Mouse (Mus musculus) spleen, adult 18-20 months (tissue): ENCODE data around the gene Rabep1.
"Not testable (repeated sequence)": the region's sequence is repeated elsewhere in the genome, so short reads cannot be mapped to it uniquely, and the experiment has no call there.

ENCODE experiments used
- DNase-seq, 2 experiments: peaks; one replicate each; pipeline ENCODE4 v3.0.0; 2022; ENCODE audit warnings: mixed read lengths in 2 of 2

The Rabep1 gene

GRCm38 (mm10) chr11:70898182-70898581, 53.6 kb downstream of the Rabep1 start:
- not testable (repeated sequence) for DNase-seq

DNA sequence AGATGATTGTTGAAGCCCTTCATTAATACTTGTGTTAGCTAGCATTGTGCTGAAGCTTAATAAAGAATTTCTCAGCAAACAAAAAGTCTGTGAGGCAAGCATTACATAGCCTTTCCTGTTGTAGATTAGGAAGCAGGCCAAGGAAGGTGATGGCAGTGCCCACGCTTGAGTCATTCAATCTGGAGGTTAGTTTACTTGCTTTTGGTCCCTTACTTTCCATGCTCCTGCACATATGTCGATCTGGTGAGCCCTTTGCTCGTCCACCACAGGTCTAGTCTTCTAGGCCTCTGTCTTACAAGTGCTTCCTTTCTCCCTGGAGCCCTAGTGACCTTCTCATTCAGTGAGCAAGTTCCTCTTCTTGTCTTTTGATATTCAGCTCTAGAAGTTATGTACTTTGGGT, 62.1 kb downstream of the Rabep1 start:
- DNase-seq = no peak

DNA sequence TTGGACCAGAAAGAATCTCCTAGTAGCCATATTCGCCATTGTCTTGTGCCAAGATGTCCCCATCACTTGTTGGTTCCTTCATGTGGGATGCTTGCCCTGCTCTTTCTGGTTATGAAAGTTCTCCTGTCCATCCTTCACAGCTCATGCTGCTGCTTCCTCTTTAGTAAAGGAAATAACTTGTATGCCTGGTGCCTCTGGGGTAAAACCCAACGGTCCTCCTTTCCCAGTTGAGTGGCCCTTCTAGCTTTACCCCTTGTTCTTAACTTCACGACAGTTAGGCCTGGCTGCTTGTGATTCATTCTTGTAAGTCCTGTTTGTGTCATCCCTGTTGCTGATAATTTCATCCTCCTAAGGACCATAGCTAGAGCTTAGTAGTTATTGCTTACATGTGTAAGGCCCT, 66.7 kb downstream of the Rabep1 start:
- DNase-seq = no peak

DNA sequence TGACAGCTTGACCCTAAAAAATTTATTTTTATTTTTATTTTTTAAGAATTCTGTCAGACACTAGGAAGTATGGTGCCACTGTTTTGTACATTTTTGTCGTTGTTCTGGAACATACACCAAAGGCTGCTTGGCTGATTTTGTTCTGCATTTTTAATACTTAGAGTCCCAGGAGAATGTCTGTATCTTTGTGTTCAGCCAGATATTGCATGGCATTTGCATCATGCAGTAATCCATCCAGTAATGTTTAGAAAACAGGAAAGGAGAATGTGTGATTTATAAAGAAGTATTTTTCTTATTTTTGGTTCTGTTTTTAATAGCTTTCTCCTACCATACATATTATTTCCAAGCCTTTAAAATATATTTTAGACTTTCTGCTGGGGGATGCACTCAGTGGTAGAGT, 67.3 kb downstream of the Rabep1 start:
- no peak for DNase-seq

DNA sequence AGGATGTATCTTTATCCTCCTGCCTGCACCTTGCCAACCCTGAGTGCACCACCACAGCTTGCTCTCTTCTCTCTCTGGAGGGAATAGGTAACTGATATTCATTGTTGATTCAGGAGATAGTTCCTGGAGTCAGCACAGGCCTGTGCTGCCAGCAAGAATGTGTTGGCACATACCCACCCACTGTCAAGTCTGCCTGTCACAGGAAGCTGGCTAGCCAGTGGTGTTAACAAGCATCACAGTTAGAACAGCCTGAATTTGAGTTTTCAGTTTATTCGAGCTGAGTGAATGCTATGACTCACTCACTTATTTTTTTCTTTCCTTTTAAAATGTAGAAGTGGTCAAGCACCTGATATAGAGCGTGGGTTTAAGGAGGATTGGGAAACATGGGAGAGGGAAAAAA, 73.3 kb downstream of the Rabep1 start:
- no peak for DNase-seq

GRCm38 (mm10) chr11:70919524-70919923, 74.9 kb downstream of the Rabep1 start:
- DNase-seq = no peak

DNA sequence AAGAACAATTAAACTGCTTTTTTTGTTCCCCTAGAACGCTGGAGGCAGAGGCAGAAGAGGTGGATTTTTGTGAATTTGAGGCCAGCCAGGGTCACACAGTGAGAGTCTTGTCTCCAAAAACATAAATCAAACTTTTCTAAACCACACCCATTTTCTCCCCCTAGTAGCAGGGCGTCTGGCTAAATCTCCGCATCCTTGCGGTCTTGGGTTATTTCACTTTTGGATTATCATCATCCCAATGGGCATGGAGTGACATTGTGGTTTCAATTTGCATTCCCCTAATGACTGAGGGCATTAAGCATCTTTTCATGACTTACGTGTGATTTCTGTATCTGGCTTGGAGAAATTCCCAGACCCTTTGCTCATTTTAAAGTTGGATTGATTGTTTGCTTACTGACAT, 86.9 kb downstream of the Rabep1 start:
- DNase-seq = no peak

- no peak for DNase-seq
Measured at GRCm38 (mm10) chr11:70935316-70935715, 90.7 kb downstream of the Rabep1 start.

DNA sequence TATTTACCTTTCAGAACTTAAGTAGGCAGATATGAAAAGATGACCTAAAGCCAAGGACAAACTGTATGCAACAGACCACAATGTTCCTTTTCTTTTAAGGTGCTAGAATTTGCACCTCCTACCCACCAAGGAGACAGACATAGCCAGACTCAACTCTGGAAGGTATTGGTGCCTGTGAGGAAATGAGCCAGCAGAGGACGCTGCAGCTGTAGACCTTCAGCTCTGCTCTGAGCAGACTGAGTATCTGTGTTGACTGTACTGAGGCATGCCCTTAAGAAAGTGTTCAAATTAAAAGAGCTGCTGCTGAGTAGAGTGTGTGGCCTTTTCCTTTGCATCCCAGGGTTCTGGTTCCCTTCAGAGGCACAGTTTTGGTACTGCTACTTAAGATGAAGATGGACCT, 98.0 kb downstream of the Rabep1 start:
- DNase-seq = no peak

GRCm38 (mm10) chr11:70943651-70944050, 99.1 kb downstream of the Rabep1 start:
- DNase-seq = no peak

DNA sequence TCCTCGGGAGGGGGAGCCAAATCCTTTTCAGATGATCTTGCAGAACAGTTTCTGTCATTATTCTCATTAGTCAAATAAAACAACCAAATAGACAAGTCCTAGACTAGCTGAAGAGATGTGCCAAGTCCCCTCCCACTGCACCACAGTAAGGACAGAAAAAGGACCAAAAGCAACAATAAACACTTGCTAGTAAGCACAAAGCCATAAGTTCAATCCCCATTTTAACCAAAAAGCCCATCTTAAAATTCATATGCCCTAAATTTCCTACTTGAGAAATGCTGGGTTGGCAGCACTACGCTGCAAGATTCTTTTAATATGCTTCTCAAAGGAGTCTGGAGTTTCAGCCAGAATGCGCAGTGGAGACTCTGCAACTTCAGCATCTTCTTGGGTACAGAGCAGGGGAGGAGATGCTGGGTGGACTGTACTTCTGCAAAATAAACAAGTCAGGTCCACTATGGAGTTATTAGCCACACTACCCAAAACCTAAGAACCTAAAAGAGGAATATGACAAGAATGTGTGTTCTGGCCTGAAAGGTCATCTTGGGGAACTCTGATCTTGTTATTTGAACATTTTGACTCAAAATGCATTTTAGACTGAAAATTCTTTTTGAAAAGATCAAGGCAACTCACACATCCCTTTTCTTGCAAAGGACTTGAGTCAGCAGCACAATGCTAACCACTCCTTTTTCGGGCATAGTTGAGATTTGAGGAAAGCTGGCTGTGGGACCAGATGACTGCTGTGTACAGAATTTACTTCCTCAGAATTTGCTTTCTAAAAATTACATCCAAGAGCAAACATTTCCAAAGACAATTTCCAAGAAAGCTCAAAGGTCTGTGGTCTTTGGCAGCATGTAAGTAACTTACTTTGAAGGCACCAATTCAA, 100.6 kb downstream of the Rabep1 start:
- no peak for DNase-seq

DNA sequence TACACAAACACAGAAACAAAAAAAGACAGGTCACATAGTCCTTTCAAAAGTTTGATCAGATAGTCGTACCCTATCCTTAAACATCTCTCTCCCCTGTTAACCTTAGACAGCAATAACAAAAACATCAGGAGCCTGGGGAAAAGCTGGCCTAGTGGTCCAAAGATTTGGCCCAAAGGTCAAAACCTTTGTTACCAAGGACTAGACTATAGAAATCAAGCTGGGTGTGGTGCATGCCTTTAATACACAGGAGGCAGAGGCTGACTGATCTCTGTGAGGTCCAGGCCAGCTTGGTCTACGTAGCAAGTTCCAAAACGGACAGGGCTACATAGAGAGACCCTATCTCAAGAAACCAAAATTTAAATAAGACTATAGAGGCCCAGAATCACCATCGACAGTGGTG, 110.1 kb downstream of the Rabep1 start:
- DNase-seq = no peak

GRCm38 (mm10) chr11:70960786-70961554, 116.4 kb downstream of the Rabep1 start:
- no peak for DNase-seq

- DNase-seq = no peak
Measured at GRCm38 (mm10) chr11:70964222-70964907, 119.8 kb downstream of the Rabep1 start.

GRCm38 (mm10) chr11:70969271-70969794, 124.8 kb downstream of the Rabep1 start:
- no peak for DNase-seq

DNA sequence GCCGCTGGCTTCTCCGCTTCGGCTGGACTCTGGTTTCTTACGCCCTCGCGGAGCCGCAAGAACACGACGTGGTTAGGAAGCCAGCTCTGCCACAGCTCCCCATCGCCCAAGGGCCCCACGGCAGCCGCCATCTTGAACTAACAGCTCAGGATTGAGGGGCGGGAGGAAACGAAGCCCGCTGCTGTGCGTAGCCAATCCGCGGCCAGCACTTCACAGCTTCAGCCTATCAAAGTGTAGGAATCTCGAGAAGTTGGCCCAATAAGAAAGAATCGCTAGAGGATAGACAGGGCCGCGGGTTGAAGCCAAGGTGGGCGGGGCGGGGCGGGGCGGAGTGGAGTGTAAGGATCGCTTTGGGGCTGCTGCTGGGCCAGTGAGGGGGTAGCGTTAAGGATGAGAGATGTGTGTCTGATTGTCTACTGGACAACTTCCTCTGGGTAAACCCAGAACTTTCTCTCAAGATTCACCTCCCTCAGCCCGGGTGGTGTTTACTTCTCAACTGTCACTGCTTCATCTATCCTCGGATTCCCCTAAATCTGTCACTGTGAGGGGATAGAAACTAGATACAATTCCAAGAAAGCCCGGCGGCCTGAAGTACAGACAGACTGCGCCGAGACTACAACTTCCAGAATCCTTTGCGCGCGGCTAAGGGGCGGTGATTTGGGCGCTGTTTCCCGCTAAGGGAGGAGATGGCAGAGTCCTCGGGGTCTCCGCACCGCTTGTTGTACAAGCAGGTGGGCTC, 125.4 kb downstream of the Rabep1 start, which contains the start of the genes Nup88 and Rpain:
Gene Nup88, minus strand, starts transcription at position 153 of the 739 bp plus-strand sequence.
Gene Rpain, plus strand, starts transcription at position 393 of the 739 bp plus-strand sequence.
- peak; percentile 82 to 85 for DNase-seq

GRCm38 (mm10) chr11:70970560-70971540, 126.3 kb downstream of the Rabep1 start:
- DNase-seq = no peak

- DNase-seq = no peak
Measured at GRCm38 (mm10) chr11:70972586-70972985, 128.0 kb downstream of the Rabep1 start.

DNA sequence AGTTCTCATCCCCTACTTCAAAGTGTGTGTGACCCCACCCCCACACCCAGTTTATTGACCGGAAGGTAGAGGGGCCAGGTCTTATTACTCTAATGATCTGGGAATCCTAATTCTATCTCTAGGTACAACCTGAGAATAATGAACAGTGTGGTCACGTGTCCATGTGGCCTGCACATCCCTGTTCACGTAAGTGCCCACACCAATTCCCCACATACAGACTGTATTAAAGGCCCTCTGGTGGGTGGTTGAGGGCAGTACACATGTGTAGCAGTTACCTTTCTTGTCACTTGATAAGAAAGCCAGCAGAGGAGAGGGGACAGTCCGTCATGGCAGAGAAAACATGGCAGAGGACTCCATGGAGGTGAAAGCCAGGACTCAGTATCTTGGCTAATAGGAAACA, 129.4 kb downstream of the Rabep1 start:
- no peak for DNase-seq

DNA sequence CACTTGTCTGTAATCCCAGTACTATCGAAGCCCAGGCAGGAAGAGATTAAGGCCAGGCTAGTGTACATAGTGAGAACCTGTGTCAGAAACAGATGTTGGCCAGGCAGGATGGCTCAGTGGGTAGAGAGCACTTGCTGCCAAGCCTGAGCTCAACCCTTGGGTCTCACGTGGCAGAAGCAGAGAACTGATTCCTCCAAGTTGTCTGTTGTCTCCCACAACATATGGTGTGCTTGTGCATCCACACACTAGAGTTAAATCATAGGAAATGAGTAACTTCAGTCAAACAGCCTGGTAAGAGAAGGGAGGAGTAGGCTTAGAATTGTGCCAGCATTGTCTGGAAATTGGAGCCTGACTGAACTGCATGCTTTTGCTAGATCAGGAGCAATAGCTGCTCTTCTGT, 130.6 kb downstream of the Rabep1 start:
- DNase-seq = no peak

DNA sequence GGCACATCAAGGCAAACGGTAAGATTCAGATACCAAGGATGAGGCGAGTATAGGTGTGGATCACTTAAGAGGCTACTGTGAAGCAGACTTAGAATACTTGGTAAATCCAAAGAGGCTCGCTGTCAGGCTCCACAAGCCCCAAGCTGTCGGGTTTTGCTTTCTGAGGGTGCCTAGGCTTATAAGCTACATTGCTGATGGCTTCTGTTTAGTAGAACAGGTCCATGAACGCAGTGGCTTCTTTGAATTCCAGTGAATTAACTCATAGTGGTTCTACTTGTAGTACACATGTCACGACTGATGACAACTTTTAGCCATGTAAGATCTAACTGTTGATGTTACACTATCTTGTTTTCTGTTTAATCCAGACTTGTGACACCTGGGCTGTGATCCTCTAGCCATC, 132.7 kb downstream of the Rabep1 start:
- DNase-seq = no peak
